Mouse (Mus musculus): ENCODE data around the gene Adamts18.

The Adamts18 gene

DNA sequence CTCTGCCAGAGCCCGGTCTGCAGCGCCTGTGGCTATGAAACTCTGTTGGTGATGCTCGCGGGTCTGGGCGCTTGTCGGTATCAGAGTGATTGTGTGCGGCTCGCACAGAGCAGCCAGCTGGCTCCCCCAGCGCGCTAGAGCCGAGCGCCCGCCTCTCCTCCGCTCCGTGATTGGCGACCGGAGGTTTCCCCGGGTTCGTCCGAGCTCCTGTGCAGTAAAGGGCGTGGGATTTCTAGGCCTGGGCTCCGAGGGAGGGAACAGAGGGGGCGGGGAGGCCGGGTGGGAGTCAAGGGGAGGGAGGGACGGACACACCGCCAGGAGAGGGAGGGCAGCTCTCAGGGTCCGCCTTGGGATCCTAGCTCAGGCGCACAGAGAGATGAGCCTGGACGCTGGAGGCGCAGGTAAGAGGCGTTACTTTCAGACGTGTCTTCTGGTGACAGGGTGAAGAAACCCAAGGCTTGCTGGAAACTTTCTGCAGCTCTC, at the start of gene Adamts18:
Gene Adamts18, minus strand, starts transcription at position 86 of the 483 bp plus-strand sequence.
- ATAC-seq (ENCODE audit: low TSS enrichment): peak; percentile 83

GRCm38 (mm10) chr8:113896446-113896845, 47.9 kb upstream of the Adamts18 start:
- ATAC-seq (ENCODE audit: low TSS enrichment): no peak

DNA sequence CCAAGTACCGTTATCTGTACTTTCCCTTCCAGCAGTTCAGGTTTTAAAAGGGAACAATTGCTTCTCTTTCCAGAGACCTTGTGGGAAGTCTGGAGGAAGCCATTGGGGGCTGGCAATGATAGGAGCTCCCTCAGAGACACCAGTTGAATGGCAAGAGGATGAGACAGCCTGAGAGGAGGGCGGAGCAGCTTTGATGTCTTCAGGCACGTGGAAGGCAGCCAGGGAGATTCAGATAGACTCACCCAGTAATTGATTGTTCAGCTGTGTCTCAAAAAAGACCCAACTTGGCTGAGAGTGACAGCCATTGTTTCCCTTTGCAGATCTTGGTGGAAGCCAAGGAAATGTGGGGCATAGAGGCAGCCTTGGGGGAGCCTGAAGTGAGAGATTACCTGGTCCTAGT, 42.8 kb upstream of the Adamts18 start:
- no peak for ATAC-seq (ENCODE audit: low TSS enrichment)

GRCm38 (mm10) chr8:113886509-113886908, 38.0 kb upstream of the Adamts18 start:
- no peak for ATAC-seq (ENCODE audit: low TSS enrichment)

GRCm38 (mm10) chr8:113885101-113885500, 36.6 kb upstream of the Adamts18 start:
- peak; percentile 38; the same call in 1 of the 2 replicates for ATAC-seq (ENCODE audit: low TSS enrichment)

DNA sequence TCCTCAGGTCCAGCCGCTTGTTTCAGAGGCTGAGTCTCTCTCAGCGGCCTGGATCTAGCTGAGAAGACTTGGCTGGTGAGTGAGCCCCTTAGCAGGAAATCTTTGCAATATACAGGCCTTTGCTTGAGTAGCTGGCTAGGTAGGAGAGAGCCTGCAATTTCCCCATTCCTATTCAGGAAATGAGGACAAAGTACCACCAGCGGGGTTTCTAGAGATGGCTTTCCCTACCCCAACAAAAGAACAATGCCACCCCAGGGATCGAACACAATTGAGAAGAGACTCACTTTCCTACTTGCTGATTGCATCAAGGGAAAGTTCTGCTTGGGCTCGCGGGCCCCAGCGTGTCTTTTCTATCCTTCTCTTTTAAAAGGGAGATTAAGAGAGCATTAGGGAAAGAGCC, 35.5 kb upstream of the Adamts18 start:
- no peak for ATAC-seq (ENCODE audit: low TSS enrichment)

DNA sequence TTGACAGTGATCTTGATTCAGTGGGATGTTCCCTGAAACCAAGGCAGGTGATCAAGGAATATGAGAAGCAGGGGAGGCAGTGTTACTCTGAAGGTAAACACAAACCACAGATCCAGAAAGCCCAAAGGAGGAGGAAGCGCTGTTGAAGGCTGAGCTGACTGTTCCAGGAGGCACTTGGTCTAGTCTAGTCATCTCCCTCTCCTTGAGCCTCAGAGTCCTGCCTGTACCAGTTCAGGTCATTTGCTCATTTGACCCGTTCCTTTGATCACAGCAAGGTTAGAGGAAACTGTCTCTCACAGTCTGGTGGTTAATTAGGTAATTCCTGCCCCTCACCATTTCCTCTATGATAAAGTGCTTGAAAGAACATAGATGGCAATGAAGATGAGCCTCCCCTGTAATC, 34.0 kb upstream of the Adamts18 start:
- ATAC-seq (ENCODE audit: low TSS enrichment): no peak

DNA sequence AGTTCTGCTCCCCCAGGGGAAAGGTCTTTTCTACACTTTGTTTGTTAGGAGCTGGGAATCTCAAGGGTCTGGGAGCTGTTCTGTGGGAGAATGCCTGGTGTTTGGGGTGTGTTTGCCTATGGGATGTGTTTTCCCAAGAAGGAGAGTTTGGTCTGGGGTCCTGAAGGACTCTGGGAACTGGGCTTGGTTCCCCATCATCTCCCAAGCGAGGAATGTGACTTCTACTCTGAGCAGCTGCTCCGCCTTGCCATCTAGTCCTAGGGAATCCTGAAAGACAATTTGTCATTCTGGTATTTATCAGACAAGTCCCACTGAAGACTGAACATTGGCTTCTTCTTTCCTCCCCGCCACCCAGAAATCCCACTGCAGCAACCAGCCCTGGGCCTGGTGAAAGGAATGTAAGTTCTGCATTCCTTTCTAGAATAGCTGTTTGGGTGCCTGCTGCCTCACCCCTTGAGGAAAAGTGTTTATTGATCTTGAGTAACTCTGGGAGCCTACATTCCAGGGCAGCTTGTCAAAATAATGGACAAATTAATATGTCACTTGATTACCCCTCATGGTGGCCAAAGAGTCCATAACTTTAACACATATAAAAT, 30.0 kb upstream of the Adamts18 start:
- no peak for ATAC-seq (ENCODE audit: low TSS enrichment)

- ATAC-seq (ENCODE audit: low TSS enrichment): peak; percentile 100
Observed at GRCm38 (mm10) chr8:113873446-113874120, 25.0 kb upstream of the Adamts18 start.

GRCm38 (mm10) chr8:113872436-113872835, 23.9 kb upstream of the Adamts18 start:
- peak; percentile 57 for ATAC-seq (ENCODE audit: low TSS enrichment)

GRCm38 (mm10) chr8:113866530-113866929, 18.0 kb upstream of the Adamts18 start:
- no peak for ATAC-seq (ENCODE audit: low TSS enrichment)

DNA sequence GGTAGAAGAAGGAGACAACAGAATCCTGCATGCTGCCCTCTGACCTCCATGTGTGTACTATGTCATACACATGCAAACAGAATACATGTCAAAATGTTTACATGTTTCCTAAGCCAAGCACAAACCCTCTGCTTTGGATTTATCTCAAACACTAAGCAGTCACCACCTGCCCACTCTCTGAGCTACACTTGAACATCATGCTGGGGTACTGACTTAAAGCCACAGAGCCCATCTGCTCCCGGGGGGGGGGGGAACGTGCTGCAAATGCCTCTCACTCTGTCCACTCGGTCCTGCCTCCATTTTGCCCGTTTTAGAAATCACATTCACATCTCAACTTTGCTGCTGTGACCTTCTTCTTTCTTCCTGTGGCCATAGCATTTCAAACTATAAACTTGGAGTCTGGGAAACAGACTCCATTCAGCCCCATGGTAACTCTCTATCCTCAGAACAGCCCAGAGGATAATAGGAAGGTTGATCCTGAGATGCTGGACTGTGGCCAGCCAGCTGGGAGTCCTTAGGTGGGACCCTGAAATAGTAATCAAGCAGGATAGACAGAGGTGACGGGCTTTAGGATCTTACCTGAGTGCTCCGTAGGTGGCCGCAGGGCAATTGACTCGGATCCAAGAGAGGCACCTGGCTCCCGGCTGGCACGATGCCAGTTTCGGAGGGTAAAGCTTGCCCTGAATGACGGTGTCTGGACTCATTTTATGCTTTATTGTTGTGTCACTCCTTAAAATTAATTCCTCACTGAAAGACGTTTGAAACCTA, 17.0 kb upstream of the Adamts18 start:
- no peak for ATAC-seq (ENCODE audit: low TSS enrichment)

DNA sequence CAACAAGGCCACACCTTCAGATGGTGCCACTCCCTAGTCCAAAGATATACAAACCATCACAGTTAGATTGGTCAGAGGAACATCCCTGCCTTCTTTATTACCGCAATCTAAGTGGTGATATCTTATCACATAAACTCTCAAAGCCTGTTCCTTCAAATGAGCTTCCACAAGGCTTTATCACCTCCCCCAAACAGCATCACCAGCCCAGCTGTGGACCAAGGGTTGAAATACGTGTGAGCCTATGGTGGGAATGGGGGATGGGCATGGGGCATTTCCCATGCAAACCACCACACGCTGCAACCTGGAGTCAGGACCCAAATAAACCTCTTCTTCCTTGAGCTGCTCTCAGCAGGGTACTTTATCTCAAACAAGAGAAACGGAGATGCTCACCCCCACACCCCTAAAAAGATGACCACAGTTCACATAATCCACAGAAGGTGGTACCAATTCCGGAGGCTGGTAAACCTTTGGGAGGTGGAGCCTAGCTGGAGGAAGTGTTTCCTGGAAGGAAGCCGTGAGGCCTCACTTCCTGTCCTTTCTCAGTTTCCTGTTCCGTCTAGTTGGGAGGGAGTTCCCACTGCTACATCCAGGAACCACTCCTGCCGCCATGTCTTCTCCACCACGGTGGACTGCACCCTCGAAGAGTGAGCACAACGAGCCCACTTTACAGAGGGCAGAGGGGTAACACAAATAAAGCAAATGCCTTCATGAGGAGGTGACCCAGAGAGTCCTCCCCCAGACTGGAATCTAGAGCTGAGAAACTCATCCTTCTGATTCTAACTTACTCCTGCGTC, 11.5 kb upstream of the Adamts18 start:
- ATAC-seq (ENCODE audit: low TSS enrichment): no peak

DNA sequence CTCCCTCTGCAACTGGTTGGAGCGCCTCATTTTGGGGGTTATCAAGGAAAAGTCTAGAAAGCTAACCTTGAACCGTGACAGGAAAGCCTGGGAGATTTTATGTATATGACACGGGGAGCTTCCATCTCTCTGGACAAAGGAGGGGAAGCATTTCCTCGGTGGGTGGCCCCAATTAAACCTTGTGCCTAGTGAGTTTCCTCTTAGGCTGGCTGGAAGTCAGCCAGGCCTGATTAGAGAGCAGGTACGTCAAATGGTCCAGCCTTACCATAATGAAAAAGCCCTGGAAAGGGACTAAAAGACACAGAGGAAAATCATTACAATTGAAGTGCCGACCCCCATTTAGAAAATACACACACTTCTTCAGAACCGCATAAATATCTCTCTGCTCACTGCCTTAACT, 10.3 kb upstream of the Adamts18 start:
- ATAC-seq (ENCODE audit: low TSS enrichment): no peak

GRCm38 (mm10) chr8:113854622-113855293, 6.2 kb upstream of the Adamts18 start:
- ATAC-seq (ENCODE audit: low TSS enrichment): no peak

- no peak for ATAC-seq (ENCODE audit: low TSS enrichment)
Observed at GRCm38 (mm10) chr8:113853714-113854113, 5.2 kb upstream of the Adamts18 start.

DNA sequence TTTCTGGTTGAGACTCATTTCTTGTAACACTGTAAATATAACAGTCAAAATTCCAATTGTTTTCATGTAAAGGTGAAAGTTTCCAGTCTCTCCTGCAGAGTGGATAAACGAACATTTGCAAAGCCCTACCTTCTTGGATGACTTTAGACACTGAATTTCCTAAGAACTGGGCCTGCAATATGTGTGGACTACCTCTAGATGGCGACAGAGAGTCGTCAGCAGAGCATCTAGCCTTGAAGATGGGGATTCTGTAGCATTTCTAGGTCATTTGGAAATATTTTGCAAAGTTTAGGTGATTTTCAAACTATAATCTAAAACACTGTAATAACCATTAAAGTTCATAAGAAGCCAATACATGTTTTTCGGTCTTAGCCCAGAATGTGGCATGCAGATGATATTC, 3.1 kb upstream of the Adamts18 start:
- no peak for ATAC-seq (ENCODE audit: low TSS enrichment)

DNA sequence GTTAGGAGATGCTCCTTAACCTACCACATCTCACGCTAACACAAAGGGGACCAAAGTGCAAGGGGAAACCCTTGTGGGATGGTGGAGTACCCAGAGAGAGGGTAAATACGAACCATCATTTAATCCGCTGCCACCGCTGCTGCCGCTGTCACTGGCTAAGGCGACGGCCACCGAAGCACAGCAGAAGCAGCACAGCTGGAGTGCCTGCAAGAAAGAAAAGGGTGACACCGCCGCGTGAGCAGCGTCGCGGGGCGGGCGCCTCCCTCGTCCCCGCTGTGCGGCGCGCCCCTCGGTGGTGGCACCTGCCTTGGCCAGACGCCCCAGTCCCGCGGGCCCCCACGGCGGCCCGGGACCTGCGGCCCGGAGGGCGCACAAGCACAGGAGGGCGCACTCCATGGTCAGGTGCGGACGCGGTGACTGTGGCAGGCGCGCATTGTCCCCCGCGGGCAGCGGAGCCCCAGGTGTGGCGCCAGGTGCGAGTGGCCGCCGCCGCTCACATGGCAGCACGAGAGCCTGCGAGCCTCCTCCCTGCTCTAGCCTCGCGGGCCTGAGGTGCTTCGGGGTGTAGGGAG, 371 bp downstream of the Adamts18 start:
- ATAC-seq (ENCODE audit: low TSS enrichment): 0 out of 2 replicates have a peak, but pooled peaks have one; percentile 13

DNA sequence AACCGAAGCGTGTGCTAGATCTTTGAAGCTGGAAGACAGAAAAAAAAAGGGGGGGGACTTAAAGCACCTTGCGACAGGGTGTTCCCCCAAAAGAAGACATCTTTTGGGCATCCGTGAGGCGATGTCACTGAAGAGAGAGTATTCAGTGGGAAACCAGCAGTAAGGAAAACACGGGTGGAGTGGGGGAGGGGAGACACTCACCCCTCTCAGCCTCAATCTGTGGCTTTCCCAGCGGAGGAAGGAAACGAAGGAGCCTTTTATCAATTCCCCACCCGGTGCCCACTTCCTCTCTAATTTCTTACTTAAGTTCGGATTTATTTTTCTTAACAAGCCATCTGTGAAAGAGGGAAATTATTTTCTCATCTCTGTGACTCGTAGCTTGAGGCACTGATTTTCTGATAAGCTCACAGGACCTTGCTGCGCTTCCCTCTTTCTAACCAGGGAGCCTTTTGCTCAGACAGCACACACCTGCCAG, 895 bp downstream of the Adamts18 start:
- ATAC-seq (ENCODE audit: low TSS enrichment): no peak

DNA sequence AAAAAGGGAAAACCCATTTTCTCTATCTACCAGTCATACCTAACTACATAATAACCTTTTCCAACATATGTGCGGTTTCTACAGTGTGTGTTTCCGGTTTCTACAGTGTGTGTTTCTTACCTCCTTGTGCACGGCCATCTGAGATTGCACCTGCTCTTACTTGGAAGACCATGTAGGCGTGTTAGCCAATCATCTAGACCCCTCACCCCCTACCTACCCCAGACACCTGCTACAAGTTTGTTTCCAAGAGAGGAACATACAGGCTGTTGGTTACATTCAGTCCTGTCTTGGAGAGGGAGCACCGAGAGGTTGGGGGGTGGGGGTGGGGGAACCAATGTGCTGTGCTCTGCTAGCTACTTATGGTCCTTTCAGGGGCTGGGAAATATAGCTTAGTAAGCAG, 1.9 kb downstream of the Adamts18 start:
- ATAC-seq (ENCODE audit: low TSS enrichment): no peak

- no peak for ATAC-seq (ENCODE audit: low TSS enrichment)
Observed at GRCm38 (mm10) chr8:113844801-113845301, 3.7 kb downstream of the Adamts18 start.
